Mouse (Mus musculus) ovary, adult 18-20 months (tissue): ENCODE measurements around the gene Dab2ip.

ENCODE experiments used
- DNase-seq: peaks from one replicate; pipeline ENCODE4 v3.0.0; 2022; ENCODE audit warnings: low spot score, mixed read lengths

The Dab2ip gene

DNA sequence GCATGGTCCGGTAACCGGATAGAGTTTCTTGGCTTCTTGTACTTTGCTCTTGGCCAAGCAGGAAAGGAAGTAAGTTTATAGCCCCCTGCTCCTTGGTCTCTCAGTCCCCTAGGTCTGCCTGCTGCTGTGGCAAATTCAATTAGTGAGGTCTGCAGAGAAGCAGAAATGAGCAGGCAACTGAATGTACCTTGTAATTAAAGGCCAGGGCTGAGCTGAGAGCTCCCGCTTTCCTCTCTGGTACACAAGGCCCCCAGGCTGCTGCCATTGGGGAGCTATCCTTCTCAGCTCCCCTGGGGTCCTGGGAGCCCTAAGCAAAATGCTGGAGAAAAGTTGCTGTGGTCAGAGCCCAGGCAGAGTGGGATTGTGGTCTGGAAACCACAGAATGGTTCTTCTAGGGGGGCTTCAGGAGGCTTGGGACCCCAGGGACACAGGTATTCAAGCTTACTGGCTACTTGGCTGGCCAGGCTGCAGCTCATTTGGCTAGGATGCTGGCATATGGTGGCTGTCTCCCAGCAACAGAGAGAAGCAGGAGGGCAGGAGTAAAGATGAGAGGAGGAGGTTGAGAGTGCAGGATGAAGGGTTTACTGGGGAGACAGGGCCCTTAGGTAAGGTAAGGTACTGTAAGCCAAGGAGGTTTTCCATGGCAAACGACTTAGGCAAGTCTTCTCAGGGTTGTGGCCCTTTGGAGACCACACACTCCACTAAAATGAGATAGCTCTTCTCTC is 922 bp downstream of the Dab2ip start:
- DNase-seq, result no peak

- DNase-seq, result peak; percentile 38
These were observed 1.4 kb downstream of the Dab2ip start for GRCm38 (mm10) chr2:35559551-35559835.

DNA sequence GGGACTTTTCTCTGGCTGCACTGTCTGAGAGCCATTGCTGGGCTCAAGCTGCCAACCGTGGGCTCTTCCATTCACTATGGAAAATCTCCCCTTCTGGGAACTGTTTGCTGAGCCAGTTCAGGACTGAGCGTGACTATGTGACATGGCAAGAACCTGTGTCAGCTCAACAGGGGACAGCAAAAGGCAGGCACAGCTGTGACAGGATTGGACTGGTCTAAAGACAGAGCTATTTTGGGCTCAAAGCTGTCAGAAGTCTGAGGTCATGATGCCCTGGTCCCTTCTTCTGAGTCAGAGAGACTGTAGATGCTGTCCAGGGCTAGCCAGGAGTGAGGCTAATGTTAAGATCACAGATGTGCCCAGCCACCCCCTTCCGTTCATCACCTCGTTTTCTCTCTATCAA is 5.7 kb downstream of the Dab2ip start:
- no peak for DNase-seq

- no peak for DNase-seq
These were observed 7.2 kb downstream of the Dab2ip start for GRCm38 (mm10) chr2:35565051-35565836.

DNA sequence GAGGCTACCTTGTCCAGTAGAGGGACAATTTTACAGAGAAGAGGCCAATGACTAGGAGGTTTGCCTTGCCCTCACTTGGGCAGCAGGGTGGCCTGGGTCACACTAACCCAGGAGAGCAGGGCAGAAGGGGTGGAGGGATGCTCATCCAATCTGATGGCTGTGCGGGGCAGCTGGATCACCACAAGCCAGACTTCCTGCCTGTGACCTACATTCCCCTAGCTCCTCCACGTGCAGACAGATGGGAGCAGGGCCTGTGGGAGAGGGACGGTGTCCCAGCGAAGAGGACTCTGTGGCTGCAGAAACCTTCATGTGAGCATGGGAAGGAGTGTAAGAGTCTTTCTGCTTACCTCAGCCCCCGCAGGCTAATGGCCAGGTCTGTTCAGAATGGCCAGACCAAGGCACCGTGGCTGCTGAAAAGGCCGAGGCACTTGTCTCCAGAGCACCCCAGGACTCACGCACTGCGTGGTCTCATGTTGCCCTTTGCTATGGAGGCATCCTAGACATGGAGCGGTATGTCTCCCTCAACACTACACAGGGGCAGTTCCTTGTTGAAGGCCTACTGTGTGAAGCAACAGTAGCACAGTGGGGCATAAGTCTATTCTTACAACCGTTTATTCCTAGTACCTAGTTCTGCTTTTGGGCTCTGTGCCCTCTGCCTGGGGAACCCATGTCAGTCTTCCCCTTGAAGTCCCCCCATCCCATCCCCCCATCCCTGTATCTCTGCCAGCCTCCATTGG is 9.1 kb downstream of the Dab2ip start:
- DNase-seq, result no peak

- no peak for DNase-seq
These were observed 9.7 kb downstream of the Dab2ip start for GRCm38 (mm10) chr2:35567694-35568149.

DNA sequence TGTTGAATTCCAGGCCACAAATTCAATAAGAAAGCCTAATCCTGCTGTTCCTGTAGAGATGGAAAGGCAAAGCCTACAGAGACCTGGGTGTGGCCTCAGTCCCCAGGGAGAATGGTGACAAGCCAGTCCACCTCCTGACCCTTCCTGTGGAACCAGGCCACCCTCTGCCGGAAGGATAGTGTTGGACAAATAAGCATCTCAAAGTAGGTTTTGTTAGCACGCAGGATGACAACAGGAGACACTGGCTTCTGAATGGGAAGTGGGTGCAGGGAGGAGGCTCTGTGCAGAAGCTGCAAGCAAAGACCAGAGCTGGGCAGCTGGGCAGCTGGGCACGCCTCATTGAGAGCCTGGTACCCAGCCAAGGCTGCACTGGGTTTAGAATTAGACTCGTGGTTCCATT is 12.7 kb downstream of the Dab2ip start:
- no peak for DNase-seq

DNA sequence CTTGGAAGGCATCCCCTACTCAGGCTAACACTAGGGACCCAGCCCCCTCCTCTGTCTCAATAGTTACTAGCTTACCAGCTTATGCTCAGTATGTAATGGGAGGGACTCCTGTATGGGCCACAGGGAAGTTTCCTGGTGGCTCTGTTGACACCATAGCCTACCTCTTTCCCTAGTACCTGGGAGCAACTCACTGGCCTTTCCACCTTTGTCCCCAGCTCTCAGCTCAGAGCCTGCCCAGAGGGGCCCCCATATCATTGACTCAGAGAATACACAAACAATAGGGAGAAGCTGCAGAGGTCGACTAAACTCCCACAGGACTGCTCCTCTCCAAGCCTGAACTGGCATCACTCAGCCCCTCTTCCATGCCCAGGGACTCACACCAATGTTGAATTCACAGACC is 16.6 kb downstream of the Dab2ip start:
- no peak for DNase-seq

DNA sequence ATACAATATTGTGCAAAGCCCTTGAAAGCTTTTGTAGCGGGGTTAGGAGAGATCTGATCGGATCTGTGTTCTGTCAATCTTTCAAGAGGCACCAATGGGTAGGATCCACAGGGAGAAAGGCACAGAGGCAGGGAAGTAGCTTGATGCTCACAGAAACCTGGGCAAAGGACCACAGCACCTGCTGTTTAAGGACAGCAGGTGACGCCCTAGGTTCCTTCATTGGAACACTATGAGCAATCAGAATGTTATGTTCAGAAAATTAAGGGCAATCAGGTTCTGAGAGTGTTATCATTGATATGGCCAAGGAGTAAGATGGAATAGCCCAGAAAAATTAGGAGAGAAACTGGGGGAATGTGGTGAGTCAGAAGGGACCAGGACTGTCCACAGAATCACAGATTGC is 18.6 kb downstream of the Dab2ip start:
- DNase-seq, result no peak

DNA sequence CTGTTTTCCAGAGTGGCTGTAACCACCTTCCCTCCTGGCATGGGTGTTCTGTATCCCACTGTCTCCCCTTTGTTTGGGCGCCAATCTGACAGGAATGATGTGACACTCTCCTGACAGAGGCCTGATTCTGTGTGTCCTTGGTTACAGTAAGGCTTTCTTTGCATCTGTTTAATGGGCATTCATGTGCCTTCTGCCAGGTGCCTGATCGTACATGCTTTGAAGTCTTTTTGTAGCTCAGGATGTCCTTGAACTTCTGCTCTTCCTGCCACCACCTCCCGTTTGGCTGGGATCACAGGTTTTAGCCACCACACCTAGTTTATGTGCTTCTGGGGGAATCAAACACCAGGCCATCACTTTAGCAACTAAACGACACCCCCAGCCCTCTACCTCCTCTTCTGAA is 22.0 kb downstream of the Dab2ip start:
- DNase-seq, result no peak

DNA sequence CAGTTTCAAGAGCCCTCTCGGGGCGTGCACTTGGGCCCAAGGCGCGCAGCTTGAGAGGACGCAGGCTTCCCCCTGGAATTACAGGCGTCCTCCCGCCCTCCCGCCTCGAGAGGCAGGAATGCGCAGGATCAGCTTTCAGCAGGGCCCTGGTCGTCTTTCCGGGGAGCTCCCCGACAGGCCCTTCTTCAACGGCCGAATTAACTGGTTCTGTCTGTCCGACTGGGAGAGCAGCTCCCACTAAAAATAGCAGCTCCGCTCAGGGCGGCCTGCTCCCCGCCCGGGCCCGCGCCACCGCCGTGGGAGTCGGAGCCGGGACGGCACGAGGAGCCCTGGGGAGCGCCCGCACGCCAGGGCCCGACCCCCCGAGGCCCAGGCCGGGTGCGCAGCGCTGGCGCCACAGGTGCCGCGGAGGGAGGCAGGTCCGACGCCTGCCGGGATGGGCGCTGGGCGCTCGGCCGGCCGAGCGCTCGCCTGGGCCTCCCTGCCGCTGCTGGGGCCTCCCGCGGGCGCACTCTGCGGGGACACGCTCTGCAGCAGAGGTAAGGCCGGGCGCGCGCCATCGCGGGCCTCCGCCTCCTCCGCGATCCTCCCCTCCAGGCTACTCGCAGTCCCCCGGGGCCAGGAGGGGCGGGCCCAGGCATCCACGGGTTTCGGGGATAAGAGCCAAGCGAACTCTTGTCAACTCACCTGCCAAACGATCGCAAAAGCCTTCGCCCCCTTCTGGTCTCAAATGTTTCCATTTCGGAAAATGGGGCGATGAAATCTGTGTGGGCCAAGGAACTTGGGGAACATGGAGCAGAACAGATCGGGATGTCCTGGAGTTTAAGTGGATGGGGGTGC is 23.7 kb downstream of the Dab2ip start:
- DNase-seq, result peak; percentile 49

- peak; percentile 69 for DNase-seq
These were observed 24.4 kb downstream of the Dab2ip start for GRCm38 (mm10) chr2:35582341-35582941.

- no peak for DNase-seq
These were observed 25.3 kb downstream of the Dab2ip start for GRCm38 (mm10) chr2:35583406-35583805.

GRCm38 (mm10) chr2:35584011-35584410 is 25.9 kb downstream of the Dab2ip start:
- DNase-seq, result no peak

DNA sequence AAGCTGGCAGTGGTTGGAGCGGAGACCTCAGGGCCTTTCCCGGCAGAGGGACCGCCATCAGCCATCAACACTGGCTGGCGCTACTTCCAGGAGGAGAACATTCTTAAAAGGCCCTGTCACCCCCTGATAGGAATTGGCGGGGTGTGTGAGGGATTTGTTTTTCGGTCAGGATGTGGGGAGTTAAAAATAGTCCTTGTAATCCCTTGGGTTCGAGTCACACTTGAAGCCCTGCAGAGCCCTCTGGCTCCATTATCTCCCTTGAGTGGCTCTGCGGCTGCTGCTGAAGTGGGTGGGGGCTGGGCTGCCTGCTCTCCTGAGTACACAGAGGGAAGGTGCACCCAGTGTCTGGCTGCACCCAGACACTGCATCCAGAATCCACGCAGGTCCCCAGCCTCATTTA is 30.3 kb downstream of the Dab2ip start:
- DNase-seq, result no peak

- DNase-seq, result no peak
These were observed 31.3 kb downstream of the Dab2ip start for GRCm38 (mm10) chr2:35589385-35589784.

DNA sequence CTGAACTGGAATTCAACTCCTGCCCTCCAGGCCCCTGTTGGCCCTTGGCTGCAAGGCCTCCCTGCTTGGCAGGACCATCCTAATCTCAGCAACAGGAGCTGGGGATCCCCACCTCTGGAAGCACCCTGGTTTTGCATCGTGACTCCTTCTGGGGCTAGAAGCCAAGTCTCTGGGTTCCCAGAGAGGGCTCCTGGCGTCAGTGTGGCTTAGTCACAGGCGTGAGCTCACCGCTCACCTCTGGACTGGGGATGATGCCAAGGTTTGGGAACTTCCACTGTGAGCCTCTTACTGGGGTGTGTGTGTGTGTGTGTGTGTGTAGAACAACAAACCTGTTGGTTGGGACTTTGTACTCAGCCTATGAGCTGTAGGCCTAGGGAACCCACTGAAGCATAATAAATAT is 31.7 kb downstream of the Dab2ip start:
- no peak for DNase-seq

- no peak for DNase-seq
These were observed 34.1 kb downstream of the Dab2ip start for GRCm38 (mm10) chr2:35591961-35592724.

DNA sequence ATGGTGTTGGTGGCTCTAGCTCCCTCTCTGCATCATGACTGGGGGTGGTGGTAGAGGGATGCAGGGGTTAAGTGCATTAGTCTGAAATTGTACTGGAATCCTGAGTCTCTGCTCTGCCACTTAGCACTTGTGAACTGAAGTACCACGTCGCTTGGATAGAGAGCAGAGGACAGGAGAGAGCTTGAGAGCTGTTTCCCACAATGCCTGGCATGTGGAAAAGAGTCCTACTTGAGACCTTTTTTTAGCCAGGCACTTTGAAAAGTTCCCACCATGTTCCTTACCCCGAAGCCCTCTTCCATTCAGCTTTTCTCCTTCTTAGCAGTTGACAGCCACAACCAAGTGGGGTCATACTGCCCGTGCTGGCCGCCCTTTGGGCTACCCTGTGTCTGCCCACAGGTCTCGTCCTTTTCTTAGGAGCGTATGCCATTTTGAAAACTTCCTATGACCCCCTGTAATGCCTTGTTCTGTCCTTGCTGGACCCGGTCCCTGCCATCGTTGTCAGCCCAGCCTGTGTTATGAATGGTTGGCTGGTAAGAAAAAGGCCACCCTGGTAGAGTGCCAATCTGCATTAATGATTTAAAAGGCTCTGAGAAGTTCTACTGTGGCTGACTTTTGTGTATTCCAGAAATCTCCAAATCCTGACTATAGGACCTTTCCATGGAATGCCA is 34.8 kb downstream of the Dab2ip start:
- DNase-seq, result no peak

- no peak for DNase-seq
These were observed 35.8 kb downstream of the Dab2ip start for GRCm38 (mm10) chr2:35593889-35594288.
